Mouse (Mus musculus): ENCODE data around the gene Pak3.

The Pak3 gene

DNA sequence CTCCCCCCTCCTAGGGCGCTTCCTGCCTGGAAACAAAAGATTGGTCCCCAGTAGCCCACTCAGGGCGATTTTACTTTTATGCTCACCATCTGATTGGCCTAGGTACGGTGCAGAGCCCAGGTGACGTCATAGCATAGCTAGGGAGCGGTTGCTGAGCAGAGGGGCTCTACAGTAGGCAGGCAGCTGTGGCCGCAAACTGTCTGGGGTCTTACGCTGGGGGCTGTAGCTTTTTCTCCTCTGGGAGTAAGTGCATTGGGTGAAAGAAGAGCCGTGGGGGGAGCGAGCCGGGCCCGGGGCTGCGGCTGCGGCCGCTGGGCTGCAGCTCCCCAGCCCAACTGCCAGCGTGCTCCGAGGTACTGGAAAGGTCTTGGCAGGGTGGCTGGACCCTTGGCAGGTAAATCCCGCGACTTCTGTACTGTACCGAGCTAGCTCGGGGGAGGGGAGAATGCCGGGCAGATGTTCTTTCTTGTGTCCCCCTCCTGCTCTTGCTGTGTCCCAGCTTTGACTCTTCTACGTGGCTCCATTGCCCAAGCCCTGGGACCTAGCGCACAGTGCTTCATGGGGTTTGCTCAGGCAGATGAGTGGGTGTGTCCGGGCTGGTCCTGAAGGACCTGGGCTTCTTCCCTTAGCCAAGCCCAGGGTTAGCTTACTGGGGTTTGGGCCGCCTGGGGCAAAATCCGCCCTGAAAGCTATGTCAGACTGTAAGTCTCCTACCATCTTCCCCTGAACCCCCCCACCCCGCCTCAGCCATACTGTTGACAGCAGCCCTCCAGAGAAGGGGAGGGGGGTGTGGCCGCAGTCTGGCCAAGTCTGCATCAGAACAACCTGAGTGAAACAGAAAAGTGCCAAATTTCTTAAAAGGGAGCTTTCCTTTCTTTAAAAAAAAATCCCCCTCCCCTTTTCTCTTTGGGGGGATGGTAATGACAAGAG is 146.1 kb downstream of the Pak3 start:
- peak; percentile 53 for DNase-seq (ENCODE audit: low spot score)

DNA sequence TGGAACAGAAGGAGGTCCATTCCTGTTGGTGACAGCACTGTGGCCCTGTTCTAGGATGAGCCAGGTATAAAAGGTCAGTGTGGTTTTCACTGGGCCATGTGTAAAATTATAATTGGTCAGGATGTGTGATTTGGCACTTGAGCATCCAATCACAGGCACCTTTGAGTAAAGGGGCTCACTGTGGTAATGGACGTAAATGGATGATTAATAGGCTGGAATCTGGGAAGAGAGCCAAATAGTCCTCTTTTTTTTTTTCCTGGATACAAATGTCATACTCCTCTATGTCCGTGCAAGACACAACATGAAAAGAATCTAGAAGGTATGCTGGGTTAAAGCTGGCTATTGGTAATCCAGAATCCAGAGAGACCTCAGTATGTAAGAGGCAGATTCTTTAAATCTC is 147.4 kb downstream of the Pak3 start:
- DNase-seq (ENCODE audit: low spot score): no peak

DNA sequence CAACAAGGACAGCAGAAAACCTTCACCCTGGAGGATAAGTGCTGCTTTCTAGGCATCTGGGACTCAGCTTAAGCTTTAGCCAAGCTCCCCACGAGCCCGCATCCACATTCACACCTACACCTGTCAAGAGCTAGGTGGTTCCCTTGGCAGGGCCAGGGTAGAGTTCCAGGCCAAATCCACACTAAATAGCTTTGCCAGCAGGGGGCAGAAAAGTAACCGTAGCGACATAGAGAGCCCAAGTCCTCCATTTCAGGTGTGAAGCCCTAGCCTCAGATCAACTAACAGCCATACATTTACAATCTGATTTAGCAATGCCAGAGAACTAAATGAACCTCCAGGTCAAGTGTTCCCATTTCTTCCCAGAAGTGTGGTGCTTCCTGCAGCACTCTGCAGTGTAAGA is 148.6 kb downstream of the Pak3 start:
- DNase-seq (ENCODE audit: low spot score): no peak

DNA sequence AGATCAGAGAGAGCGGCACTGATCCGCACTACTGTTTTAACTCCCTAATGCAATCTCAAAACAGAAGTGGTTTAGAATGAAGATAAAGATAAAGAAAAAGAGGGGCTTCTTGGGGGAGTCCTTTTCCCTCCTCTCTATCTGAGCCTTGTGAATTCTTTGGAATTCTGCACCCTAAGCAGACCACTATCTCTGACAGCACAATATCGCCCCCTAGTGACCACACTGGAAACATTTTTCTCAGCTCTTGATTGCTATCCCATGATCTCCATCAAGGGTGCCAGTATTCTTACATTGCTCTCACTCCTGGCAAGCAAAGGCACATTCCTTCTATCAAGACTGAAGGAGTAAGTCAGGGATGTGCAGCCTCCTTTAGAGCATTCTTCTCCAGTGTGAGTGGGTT is 149.9 kb downstream of the Pak3 start:
- DNase-seq (ENCODE audit: low spot score): peak; percentile 86

DNA sequence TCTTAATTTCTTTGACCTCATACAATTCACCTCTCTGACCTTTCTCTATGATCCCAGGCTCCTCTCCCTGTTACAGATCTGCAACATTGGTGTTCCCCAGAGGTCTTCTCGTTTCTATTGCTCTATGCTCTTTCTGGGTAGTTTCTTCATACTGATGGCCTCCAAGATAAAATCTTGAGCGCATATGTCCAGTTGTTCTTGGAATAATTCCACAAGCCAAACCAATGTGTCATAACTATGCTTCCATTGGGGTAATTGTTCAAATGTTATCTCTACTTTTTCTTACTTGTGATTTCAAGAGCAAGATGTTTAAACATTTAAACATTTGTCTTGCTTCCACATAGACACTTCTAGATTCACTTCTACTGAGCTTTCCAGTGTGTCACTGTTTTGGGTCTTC is 160.2 kb downstream of the Pak3 start:
- DNase-seq (ENCODE audit: low spot score): no peak

DNA sequence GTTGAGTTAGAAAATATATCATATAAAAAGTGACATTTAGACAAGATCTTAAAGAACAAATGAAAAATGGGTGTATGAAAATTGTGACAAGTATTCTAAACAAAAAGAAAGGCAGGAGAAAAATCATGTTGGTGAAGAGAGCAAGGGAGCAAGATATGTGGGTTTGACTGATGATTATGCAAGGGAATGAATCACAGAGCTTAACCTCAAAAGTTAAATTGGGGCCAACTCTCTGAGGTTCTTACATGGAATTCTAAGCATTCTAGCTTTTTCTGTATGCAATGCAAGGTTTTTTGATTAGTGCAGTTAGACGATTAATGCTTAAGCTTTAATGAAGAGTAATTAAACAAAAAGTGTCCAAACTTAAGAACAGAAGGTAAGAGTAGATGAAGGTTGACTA is 203.9 kb downstream of the Pak3 start:
- DNase-seq (ENCODE audit: low spot score): no peak

DNA sequence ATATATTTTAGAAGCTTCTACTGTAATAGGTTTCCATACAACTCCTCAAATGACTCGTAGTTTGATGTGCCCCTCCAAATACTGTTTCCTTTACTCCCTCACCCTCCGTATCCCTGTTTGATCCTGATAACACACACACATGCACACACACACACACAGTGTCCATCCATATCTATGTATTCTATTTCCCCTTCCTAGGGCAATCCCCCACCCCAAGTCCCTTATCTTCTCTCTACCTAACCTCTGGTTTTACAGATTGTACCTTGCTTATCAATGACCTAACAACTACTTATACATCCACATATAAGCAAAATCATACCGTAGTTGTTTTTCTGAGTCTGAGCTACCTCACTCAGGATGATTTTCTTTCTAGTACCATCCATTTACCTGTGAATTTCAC is 207.0 kb downstream of the Pak3 start:
- DNase-seq (ENCODE audit: low spot score): no peak

DNA sequence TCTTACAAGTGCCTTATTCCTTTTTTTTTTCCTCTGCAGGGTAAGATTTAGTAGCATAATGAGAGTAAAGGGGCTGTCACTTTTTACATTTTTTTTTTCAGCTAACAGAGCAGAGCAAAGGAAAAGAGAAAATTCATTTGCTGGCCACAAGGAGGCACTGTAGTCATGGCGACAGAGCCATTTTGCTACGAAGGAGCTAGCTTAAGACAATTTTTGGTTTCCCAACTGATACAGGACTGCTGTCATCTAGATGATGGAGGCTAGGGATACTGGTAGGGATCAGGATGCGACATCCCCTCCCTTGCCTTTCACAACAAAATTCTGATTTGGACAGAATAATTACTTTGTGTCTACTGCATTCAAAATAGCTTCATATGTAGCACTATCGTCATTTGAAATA is 217.6 kb downstream of the Pak3 start:
- DNase-seq (ENCODE audit: low spot score): peak; percentile 39

DNA sequence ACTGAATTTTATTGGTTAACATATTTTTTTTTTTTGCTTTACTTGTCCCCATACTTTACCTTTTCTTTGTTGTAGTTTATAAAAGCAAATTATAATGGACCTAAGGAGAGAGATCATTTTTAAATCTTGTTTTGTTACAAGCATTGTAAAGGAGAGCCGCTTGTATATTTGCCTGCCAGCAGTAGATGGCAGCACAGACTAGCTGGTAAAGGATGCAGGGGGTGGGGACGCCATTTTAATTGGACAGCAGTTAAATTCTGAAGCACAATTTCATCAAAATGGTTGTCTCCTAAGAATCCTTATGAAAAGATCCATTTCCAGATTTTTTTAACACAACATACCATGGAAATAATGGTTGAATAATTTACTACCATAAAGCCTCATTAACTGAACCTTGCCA is 220.8 kb downstream of the Pak3 start:
- DNase-seq (ENCODE audit: low spot score): peak; percentile 55

DNA sequence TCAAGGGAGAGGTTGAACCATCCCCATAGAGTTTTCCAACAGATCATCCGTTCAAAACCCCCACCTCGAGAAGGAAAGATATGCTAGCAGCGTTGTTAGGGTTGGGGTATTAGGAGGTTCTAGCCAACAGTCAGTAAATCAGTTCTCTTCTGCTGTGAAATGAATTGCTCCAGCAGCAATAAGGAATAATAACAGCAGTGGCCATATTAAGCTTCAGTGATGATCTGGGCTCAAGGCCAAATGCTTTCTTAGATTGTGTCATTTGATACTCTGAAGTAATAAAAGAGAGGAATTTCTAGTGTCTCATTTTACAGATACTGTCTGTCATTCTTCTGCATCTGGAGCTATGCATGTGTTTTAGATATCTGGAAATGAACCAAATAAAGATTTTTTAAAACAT is 244.2 kb downstream of the Pak3 start:
- peak; percentile 40 for DNase-seq (ENCODE audit: low spot score)

DNA sequence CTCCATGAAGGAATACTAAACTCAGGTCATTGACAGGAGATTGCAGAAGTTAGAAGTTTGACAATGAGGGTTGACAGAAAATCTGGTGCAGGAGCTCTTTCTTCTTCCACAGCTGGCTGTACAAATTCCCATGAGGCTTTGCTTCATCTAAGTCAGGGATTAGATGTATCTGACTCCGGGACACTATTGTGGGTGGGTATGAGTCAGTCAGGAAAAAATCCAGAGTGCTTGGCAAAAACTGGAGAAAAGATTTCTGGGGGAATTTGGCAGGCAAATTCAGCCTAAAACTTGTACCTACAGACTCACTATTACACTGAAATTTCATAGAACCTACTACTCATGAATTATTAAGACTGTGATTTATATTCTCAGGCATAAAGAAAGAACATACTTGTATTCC is 297.6 kb downstream of the Pak3 start:
- DNase-seq (ENCODE audit: low spot score): no peak

DNA sequence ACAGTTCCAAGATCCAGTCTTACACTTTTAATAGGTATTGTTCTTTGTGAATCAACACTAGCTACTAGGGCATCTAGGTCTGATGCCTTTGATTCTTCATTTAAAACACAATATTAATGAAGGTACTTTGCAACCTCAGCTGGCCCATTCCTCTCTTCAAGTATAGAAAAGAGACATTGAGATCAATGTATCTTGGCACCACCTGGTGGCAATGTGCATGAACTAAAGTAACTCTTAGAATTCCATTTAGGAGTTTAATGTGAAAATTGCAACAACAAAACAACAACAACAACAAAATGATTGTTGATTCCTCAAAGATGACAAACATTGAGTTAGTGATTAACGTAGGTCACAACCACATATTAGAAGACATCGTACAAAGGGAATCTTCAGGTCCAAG is 300.6 kb downstream of the Pak3 start:
- peak; percentile 23 for DNase-seq (ENCODE audit: low spot score)

DNA sequence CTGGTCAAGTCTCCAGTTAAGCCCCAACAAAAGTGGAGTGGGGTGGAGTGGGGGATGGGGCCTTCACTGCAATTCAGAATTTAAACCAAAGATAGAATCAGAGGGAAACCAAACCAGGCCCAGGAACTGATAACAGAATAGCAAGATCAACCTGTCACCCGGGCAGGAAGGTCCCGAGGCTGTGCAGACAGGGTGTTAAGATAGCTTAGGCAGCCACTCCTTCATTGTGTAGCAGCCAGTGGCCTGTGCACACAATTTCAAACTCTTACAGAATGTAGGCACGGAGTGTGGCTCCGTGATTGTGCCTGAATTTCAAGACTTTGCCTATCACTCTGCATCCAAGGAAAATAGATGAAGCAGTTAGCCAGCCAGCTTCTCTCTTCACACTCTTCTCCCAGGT is 308.1 kb downstream of the Pak3 start:
- no peak for DNase-seq (ENCODE audit: low spot score)

DNA sequence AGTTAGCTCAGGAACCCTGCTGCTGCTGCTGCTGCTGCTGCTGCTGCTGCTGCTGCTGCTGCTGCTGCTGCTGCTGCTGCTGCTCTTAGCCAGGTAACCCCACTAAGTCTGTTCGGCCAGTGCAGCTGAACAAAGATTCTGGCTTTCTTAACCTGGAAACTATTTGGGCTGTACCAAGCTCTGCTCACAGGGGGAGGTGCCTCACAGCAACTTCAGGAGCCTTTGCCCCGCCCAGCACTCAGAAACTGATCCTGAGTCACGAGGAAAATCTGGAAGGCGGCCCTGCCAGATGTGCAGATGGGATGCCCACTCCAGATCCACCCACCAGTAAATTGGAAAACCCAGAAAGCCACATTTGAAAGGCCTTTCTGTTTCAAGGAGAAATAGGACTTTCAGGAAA is 308.8 kb downstream of the Pak3 start, which contains the start of gene Capn6:
TSS of gene Capn6 (minus strand) at position 203 of the 400 bp plus-strand sequence.
- DNase-seq (ENCODE audit: low spot score): peak; percentile 56

DNA sequence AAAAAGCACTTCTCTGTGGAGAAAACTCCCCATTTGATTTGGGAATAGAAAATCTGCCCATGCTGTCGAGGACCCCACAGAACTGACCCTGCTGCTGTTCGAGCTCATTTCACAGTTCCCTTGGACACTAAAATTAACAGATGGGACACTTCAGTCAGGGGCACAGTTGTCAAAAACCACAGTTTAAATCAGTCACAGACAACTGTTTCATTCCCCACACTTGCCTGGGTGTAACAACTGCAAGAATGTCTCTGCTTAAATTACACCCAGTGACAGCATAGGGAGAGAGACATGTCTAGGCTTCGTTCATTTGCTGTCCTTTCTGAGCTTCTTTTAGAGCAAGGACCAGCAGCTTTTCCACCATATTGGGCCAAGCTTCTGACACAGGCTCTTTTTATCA is 328.2 kb downstream of the Pak3 start:
- DNase-seq (ENCODE audit: low spot score): no peak
